Mouse (Mus musculus) forelimb bud, embryonic 11.5 days (tissue): ENCODE data around the gene Gm5141.
"Not testable (repeated sequence)": the region's sequence is repeated elsewhere in the genome, so short reads cannot be mapped to it uniquely, and the experiment has no call there.

Source experiments
- DNase-seq: peaks from one replicate; pipeline ENCODE4 v3.0.0-alpha.2; 2012; ENCODE audit warnings: low read depth, low spot score

Gm5141 gene

DNA sequence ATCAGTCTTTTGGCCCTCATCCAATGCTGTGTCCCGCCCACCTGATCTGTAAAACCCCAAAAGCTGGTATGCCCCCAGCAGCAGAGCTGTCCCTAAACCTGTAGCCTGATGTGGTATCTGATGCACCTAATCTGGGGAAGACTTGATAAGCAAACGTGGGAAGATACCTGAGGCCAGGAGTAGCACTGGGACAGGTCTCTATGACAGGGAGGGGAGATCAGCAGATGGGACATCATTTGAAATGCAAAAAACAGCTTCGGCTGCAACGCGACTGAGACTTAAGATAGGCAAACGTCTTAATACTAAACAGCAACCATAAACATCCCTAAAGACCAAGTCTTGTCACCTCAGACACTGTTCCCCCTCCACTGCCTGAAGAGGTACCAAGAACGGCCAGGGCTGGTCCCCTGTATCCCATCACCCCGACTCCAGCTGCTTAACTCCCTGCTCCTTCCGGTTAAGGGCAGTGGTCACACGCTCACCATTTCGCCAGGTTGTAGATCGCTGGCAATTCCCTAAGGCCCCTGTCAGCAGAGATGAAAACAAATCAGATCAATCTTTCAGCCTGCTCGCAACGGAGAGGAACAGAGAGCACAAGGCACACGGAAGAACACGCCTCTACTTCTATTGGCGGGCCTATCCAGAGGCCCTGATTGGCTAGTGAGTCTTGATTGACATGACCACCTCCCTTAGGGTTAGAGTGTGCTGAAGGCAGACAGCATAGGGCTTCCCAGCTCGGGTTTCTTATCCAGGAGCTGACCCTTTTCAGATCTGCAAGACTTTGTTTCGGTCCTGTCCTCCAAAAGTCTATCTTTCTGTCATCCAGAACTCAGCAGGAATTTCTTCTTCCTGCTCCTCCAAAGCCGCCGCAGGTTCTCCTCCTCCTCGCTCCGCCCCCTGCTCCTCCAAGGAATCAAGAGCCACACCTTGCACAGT is at the start of gene Gm5141:
TSS of gene Gm5141 (minus strand) at position 610 of the 936 bp plus-strand sequence.
- DNase-seq, result peak; percentile 37

DNA sequence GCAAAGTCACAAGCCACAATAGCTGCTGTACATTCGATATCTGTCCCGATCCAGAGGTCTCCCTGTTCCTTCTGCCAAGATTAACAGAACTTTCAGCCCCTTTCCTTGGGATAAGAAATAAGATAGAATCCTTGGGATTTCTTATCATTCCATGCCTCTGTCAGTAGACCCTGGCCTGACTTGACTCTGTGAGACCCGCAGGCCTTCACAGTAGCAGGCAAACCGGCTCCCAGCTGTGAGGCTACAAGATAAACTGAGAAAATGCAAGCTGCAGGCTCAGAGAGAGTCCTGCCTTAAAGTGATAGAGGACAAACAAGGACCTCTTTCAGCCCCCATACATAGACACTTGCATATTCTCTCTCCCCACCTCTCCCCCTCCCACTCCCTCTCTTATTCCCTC is 47.7 kb upstream of the Gm5141 start:
- DNase-seq, result no peak

DNA sequence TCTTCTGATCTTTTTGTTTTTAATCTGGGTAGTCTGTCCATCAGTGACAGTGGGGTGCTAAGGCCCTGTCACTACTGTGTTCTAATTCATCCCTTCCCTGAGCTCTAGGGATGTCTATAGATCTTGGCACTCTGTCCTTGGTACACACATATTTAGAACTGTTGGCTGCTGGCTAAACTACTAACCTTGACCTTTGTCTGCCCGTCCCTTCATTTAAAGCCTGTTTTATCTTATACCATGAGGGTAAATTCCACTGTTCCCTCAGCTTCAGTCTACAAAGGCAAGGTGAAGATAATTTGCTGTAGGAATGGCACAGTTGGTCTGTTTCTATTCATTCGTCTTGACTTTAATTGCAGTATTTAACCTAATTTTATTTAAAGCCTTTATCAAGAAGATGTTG is 46.6 kb upstream of the Gm5141 start:
- no peak for DNase-seq

DNA sequence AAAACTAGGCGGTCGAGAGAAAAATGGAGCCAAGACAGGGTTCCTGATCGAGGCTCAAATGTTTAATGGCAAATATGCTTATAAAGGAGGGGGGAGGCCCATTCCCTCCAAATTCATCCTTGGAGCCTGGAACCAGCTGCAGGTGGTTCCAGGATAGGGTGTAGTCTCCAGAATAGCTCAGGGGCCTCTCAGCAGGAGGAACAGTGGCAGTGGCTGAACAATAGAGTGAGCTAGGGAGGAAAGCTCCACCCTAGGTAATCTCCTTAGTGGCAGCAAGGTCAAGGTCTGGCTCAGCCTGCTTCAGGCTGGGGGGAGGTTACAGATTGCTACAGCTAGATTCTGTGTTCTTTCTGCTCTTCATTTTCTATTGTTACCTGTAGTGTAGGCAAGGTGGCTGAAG is 30.1 kb upstream of the Gm5141 start:
- DNase-seq, result not testable (repeated sequence)

DNA sequence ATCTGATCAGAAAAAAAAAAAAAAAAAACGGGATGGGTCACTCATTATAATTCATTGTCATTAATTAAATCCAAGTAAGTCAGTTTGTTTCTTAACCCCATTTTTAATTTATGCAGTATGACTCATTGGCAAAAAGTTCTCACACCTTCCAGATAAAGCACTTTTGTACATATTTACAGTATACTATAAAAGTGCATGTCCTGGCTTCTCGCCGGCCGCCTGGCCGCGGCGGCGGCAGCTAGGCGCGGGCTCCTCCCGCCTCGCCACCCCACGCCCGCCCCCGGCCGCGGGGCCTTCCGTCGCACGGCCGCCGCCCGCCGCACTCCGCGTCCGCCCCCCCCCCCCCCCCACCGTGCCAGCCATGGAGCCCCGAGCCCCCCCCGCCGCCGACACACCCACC is 27.1 kb upstream of the Gm5141 start:
- DNase-seq, result no peak

DNA sequence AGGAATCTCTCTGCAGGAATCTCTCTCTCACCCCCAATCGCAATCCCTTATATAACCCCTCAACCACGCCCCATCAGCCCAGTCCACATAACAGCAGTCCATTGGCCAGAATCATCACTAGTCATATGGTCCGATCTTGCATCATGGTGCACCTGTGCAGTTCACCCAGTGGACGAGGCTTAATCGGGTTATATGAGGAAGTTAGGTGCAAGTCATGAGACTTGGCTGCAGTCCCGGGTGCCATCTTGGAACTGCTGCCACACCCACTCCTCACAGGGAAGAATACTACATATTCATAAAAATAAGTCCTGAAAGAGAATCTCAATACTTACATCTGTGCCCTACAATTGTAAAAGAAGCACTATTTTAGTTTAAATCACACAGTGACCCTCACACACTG is 22.4 kb upstream of the Gm5141 start:
- not testable (repeated sequence) for DNase-seq

DNA sequence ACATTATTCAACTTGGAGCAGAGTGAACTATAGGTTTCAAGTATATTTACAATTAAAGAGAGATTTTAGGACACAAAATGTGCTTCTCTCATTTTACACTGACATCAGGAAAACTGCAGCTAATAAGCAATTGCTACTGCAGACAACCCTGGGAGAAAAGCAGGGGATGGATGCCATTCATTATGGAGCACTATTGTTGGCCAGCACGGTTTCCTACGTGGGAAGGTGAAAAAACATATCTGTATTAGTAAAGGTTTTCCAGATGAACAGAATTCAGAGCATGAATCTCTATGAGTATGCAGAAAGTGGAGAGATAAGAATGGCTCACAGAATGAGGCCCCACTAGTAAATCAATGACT is 506 bp upstream of the Gm5141 start:
- not testable (repeated sequence) for DNase-seq

DNA sequence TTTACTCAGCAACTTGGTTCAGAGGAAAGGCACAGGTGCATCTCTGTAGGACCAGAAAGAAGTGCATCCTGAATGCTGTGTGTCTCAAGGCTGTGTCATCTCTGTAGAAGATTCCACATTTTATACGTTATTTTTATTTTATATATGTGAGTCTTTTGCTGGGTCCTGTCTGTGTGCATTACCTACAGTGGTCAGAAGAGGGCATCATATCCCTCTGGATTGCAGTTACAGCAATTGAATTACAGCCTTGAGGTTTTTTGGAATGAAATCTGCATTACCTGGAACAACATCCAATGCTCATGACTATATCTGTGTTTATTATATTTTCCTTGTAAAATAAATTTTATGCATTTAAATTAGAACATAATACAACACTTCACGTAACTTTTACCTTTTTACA is 21.8 kb downstream of the Gm5141 start:
- DNase-seq, result peak; percentile 43

DNA sequence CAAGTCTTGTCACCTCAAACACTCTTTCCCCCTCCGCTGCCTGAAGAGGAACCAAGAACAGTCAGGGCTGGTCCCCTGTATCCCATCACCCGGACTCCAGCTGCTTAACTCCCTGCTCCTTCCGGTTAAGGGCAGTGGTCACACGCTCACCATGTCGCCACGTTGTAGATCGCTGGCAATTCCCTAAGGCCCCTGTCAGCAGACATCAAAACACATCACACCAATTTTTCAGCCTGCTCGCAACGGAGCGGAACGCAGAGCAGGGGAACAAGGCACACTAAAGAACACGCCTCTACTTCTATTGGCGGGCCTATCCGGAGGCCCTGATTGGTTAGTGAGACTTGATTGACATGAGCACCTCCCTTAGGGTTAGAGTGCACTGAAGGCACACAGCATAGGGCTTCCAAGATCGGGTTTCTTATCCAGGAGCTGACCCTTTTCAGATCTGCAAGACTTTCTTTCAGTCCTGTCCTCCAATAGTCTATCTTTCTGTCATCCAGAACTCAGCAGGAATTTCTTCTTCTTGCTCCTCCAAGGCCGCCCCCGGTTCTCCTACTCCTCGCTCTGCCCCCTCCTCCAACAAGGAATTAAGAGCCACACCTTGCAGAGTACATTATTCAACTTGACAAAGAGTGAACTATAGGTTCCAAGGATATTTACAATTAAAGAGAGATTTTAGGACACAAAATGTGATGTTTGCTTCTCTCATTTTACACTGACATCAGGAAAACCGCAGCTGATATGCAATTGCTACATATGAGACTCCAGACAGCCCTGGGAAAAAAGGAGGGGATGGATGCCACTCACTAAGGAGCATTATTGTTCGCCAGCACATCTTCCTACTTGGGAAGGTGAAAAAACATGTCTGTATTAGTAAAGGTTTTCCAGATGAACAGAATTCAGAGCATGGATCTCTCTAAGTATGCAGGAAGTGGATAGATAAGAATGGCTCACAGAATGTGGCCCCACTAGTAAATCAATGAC is 24.9 kb downstream of the Gm5141 start, which contains the start of gene Platr25:
TSS of gene Platr25 (minus strand) at position 278 of the 984 bp plus-strand sequence.
- DNase-seq, result peak; percentile 70

DNA sequence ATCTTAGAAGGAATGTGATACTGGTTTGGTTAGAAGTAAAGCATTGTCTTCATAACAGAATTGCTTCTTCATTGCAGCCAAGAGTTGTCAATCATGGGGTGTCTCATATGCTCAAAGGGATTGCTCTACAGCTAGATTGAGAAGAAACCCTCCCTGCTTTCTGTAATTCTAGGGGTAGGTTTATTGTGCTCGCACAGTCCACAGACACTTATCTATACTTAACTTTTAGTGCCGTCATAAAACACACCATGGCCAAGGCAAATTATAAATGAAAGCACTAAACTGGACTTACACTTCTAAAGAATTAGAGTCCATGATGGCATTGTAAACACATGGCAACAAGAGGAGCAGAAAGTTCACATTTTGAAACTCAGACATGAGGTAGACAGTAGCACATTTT is 52.3 kb downstream of the Gm5141 start:
- DNase-seq, result no peak
